Mouse (Mus musculus): ENCODE data around the gene Clec4b2.
"Not testable (repeated sequence)": the region's sequence is repeated elsewhere in the genome, so short reads cannot be mapped to it uniquely, and the experiment has no call there.

Clec4b2 gene

DNA sequence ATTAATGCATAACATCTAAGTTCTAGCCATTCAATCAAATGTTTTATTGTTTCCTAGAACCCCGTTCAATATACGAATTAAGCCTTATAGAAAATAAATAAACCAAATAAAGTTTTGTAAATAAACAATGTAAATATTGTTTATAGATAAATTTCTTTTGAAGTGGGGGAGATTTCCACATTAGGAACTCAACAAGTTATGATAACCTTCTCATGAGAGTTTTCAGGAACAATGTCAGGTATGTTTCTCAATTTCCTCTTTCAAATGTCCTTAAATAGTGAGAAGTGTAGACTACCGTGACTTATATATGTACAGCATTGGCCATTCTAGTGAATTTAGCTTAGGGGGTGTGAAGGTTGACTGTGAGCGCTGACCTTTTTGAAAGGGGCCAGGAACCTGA is at the start of gene Clec4b2:
Gene Clec4b2 (plus strand): TSS at position 301 of the 400 bp plus-strand sequence.
- no peak for DNase-seq (ENCODE audit: low spot score)

GRCm38 (mm10) chr6:123123195-123123594 is 49.5 kb upstream of the Clec4b2 start:
- no peak for DNase-seq (ENCODE audit: low spot score)

DNA sequence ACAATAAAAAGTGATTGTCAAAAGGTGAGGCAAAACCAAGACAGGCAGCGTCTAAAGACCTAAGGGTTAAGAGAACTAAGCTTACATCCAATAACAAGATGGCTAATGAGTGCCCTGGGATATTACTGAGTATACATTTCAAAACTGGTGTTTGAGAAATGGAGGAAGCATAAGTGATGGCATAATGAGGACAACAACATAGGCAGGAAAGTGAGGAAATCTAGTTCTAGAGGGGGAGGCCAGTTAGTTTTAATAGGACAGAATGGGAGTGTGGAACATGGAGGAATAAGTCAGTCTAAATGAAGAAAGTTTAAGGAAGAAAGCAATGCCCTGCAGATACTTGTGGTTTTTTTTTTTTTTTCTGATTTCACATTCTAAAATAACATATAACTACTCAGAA is 45.5 kb upstream of the Clec4b2 start:
- DNase-seq (ENCODE audit: low spot score), result no peak

- not testable (repeated sequence) for DNase-seq (ENCODE audit: low spot score)
These were observed 34.7 kb upstream of the Clec4b2 start for GRCm38 (mm10) chr6:123137766-123138526.

GRCm38 (mm10) chr6:123170106-123170505 is 2.6 kb upstream of the Clec4b2 start:
- no peak for DNase-seq (ENCODE audit: low spot score)

DNA sequence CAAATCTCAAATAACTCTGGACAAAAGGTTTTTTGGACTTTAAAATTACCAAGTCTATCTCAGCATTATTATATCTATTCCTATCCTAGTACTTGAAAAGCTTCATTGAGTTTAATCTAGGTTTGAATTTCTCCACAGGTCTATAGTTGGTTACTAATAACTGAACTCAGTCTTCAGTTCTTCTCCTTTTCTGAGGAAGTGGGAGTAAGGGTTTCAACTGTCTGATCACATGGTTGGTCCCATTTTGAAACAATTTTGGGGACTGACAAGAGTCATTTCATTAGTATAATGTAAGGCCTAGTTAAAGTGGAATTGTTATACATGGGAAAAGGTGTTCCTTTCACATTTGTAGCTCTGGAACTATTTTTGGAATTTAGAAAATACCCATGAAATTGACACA is 1.7 kb upstream of the Clec4b2 start:
- DNase-seq (ENCODE audit: low spot score), result no peak

DNA sequence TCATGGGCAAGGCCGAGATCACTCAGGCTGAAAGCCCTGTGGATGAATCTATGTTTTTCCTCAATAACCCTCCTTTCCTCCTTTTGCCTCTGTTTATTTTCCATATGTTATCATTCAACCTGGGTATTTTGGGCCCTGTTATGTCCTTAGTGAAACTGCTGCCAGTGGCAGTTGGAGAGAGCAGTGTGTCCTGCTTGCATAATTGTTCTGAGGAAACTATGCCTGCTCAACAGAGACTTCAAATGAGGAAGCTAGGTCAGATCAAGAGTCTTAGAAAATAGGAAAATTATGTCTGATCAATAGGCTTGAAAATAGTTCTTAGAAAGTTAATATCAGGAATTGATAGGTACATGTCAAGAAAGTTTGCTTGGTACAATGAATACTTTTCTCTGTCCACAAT is 2.9 kb downstream of the Clec4b2 start:
- DNase-seq (ENCODE audit: low spot score), result no peak

- not testable (repeated sequence) for DNase-seq (ENCODE audit: low spot score)
These were observed 12.2 kb downstream of the Clec4b2 start for GRCm38 (mm10) chr6:123184862-123185261.

- DNase-seq (ENCODE audit: low spot score), result no peak
These were observed 34.7 kb downstream of the Clec4b2 start for GRCm38 (mm10) chr6:123207187-123208076.

DNA sequence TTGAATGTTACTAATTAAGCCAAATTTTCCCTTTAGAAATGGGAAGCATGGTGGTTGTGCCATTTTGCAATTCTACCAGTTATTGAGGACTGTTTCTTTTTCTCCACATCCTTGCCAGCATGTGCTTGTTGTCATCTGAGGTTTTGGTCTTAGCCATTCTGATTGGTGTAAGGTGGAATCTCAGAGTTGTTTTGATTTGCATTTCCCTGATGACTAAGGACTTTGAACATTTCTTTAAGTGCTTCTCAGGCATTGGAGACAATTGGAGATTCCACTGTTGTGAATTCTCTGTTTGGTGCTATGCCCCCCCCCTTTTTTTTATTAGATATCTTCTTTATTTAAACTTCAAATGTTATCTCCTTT is 35.4 kb downstream of the Clec4b2 start:
- DNase-seq (ENCODE audit: low spot score), result not testable (repeated sequence)

DNA sequence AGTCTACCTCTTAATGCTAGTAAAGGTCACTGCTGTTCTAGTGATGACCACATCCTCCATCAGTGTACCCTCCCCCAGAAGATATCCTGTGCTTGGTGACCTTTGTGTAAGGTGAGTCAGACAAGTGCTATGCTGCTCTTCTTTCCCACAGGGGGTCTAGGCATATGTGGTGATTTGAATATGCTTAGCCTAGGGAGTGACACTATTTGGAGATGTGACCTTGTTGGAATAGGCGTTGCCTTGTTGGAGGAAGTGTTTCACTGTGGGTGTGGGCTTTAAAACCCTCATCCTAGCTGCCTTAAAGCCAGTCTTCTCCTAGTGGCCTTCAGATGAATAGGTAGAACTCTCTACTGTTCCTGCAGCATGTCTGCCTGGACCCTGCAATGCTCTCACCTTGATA is 39.0 kb downstream of the Clec4b2 start:
- DNase-seq (ENCODE audit: low spot score), result no peak

GRCm38 (mm10) chr6:123227519-123228166 is 55.0 kb downstream of the Clec4b2 start:
- no peak for DNase-seq (ENCODE audit: low spot score)

GRCm38 (mm10) chr6:123229644-123230043 is 57.0 kb downstream of the Clec4b2 start, which contains the start of gene Clec4n:
Gene Clec4n, plus strand, starts transcription at chr6:123229843.
- DNase-seq (ENCODE audit: low spot score), result no peak

DNA sequence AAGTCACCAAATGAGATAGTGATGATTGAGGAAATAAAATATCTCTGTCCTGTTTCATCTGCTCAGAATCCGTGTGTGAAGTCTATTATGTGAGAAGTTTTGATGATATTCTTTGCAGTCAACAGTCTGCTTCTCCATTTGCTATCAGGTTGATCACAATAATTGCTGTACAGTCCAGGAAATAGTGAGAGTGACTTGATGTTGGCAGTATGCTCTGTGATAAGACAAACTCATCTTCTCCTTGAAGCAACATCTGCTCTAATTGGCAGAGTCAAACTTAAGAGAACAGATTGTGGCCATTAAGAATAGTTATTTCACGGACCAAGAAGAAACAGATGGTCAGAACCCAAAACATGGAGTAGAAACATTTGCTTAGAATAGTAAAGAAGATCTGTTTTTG is 58.5 kb downstream of the Clec4b2 start:
- no peak for DNase-seq (ENCODE audit: low spot score)

DNA sequence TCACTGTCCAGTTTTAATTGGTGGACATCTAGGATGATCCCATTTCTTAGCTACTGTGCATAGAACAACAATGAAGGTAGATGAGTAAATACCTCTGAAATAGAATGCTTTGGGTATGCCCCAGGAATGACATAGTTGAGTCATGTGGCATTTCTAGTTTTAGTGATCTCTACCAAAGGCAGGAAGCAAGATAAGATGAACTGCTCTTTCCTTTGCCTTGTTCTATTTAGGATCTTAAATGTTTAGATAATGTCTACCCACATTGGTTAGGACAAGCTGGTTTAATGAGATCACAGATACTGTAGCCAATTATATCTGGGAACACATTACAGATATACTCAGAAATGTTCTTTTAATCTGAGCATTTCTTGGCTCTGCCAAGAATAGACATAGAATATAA is 64.9 kb downstream of the Clec4b2 start:
- DNase-seq (ENCODE audit: low spot score), result no peak

DNA sequence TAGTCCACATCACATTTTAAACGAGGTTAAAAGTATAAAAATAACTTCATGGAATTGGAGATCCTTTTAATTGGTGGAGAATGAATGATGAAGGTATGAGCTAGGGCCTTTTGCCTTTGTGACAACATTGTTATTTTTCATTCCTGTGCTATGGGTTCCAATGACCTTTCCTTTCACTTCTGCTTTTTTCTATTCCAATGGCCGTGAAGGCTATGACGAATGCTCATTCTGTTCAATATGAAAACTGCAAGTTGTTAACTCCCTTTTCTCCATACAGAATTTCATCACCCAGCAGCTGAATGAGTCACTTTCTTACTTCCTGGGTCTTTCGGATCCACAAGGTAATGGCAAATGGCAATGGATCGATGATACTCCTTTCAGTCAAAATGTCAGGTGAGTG is 71.5 kb downstream of the Clec4b2 start:
- DNase-seq (ENCODE audit: low spot score), result no peak

- not testable (repeated sequence) for DNase-seq (ENCODE audit: low spot score)
These were observed 76.2 kb downstream of the Clec4b2 start for GRCm38 (mm10) chr6:123248862-123249261.

GRCm38 (mm10) chr6:123252735-123253134 is 80.0 kb downstream of the Clec4b2 start:
- DNase-seq (ENCODE audit: low spot score), result no peak

All from testis, postnatal 10 days (tissue).